Mouse (Mus musculus): ENCODE data around the gene Sval1. TPM values are rescaled to one million over a fixed set of nuclear protein-coding genes. Genes with fewer than 3 reads are reported as not detected.

Sval1 gene
- not detected for total RNA-seq (2021)

DNA sequence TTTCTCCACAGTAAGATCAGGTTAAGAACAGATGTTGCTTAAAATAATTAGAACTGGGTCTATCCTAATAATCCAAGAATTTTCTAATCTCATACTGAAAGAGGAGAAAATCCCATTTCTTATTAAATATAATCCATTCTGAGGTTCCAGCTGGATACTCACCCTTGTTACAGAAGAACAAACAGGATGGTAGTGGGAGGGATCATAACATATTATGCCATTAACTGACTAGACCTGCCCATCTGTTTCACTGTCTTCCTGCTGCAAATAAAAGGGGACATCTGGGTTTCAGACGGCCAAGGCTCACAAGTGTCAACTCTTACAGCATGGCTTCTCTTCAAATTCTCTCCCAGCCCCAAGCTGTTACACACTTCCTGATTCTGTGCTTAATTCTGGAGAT lies at the start of gene Sval1:
TSS of gene Sval1 (plus strand) at position 301 of the 400 bp plus-strand sequence.
- intact Hi-C loops (cut with DNase I) = no loop called here
- DNase-seq (ENCODE audit: extremely low spot score in 1 of 2, low spot score in 2 of 2) = no peak

DNA sequence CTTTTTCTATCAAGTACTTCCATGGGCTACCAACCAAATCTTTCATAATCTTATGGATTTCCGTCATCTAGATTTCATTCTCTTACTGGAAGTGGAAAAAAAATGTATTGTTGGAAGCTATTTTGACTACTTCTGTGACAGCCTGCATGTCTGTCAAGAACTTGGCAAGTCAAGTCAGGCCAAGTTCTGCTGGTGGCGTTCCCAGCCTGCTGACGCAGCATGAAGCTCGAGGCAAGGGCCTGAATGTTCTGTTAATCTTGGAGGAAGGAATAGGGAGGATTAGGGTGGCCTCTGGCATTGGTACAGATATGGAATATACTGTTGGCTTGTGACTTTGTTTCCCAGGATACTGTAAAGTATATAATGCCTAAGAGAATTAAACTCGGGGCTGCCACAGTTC lies 39.8 kb upstream of the Sval1 start:
- no peak for DNase-seq (ENCODE audit: extremely low spot score in 1 of 2, low spot score in 2 of 2)

DNA sequence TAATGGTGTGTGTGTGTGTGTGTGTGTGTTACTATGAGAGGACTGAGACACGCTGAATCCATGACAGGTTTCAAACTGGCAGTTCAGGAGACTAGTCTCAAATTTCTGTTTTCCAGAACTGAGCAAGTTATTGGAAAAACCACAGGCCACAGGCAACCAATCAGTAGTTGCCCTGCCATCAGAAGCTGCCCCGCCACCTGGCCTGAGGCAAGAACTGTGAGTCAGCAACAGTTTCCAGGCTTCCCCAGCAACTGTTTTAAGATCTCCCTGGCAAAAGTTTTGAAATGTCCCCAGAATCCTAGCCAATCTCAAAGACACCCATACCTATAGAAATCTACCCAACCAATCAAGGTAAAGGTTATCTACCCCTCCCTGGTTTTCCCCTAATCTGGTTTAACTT lies 36.5 kb upstream of the Sval1 start:
- intact Hi-C loops (cut with DNase I) = no loop called here
- DNase-seq (ENCODE audit: extremely low spot score in 1 of 2, low spot score in 2 of 2) = no peak

More for the DNA sequence above, 39.8 kb upstream of the Sval1 start:
- intact Hi-C loops (cut with DNase I) = no loop called here

DNA sequence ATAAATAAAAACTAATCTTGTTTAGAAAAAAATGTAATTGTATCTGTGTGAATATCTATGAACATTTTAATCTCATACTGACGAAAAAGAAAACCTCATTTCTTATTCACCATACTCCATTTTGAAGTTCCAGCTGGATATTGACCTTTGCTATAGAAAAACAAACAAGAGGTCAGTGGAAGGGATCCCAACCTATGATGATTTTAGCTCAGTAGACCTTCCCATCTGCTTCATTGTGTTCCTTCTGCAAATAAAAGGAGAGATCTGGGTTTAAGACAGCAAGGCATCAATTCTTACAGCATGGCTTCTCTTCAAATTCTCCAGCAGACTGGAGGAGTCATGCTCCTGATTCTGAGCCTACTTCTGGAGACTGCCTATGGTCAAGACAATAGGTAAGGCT lies 16.4 kb downstream of the Sval1 start, which contains the start of gene Sval3:
TSS of gene Sval3 (plus strand) at position 301 of the 400 bp plus-strand sequence.
- intact Hi-C loops (cut with DNase I) = no loop called here
- DNase-seq (ENCODE audit: extremely low spot score in 1 of 2, low spot score in 2 of 2) = no peak

Other genes starting within 250 kb of the Sval1 start
- gene Kel, start 247.3 kb upstream of the Sval1 start, total RNA-seq (2021) = not detected
- not detected for gene Olfr459, start 176.5 kb upstream of the Sval1 start, total RNA-seq (2021)
- not detected for gene Pip, start 104.1 kb upstream of the Sval1 start, total RNA-seq (2021)
- not detected for gene Sval2, start 98.6 kb upstream of the Sval1 start, total RNA-seq (2021)
- gene Sval3, start 16.5 kb downstream of the Sval1 start, total RNA-seq (2021) = not detected
- gene Sva, start 86.8 kb downstream of the Sval1 start, total RNA-seq (2021) = not detected
- gene Tas2r139, start 189.3 kb downstream of the Sval1 start, total RNA-seq (2021) = not detected

All from left cerebral cortex, postnatal 10 days (tissue).